Mouse (Mus musculus) right cerebral cortex, postnatal 10 days (tissue): ENCODE results near the gene Snca.
"Not testable (repeated sequence)": the region's sequence is repeated elsewhere in the genome, so short reads cannot be mapped to it uniquely, and the experiment has no call there.

Experiments used
- DNase-seq, 2 experiments: peaks; one replicate each; pipeline ENCODE4 v3.0.0; 2021; ENCODE audit warnings: low spot score in 2 of 2

The Snca gene

GRCm38 (mm10) chr6:60724110-60724829, 105.4 kb downstream of the Snca start:
- DNase-seq, result no peak

GRCm38 (mm10) chr6:60717566-60717965, 112.1 kb downstream of the Snca start:
- peak; percentile 61 to 82 for DNase-seq

- DNase-seq, result peak in 1 of 2 experiments; percentile 21
Observed at GRCm38 (mm10) chr6:60709997-60710471, 119.6 kb downstream of the Snca start.

- no peak for DNase-seq
Observed at GRCm38 (mm10) chr6:60698072-60698471, 131.6 kb downstream of the Snca start.

GRCm38 (mm10) chr6:60687048-60687447, 142.6 kb downstream of the Snca start:
- DNase-seq, result not testable (repeated sequence)

GRCm38 (mm10) chr6:60682233-60682632, 147.4 kb downstream of the Snca start:
- DNase-seq, result no peak
